Mouse (Mus musculus) T-helper 1 cell (primary cell): ENCODE measurements at regions not wholly inside any gene's neighbourhood (a gene's known extent, or its start where the extent isn't known, plus 50 kb on each side); places are given as distances from the start of the nearest gene placed in this dataset.

Experiments
- in situ Hi-C: fragments of 300-600 bp; cut with MboI, MseI; formaldehyde crosslinking; loops from one replicate; pipeline ENCODE4 v1.15.1; 2025; ENCODE audit warnings: high pct_unique_total_duplicates

GRCm38 (mm10) chr16:50092318-50092717, 292.0 kb downstream of the Cd47 start:
- in situ Hi-C loops, result no loop called here

GRCm38 (mm10) chr16:50092780-50093179, 292.4 kb downstream of the Cd47 start:
- in situ Hi-C loops, result no loop called here

- in situ Hi-C loops, result no loop called here
These were observed 295.7 kb downstream of the Cd47 start for GRCm38 (mm10) chr16:50095858-50096551.

- in situ Hi-C loops, result no loop called here
These were observed 296.2 kb downstream of the Cd47 start for GRCm38 (mm10) chr16:50096563-50096962.

GRCm38 (mm10) chr16:50103340-50103739, 303.0 kb downstream of the Cd47 start:
- in situ Hi-C loops, result no loop called here

- in situ Hi-C loops, result no loop called here
These were observed 314.0 kb downstream of the Bbx start for GRCm38 (mm10) chr16:50118150-50118549.

GRCm38 (mm10) chr16:50122460-50122859, 309.7 kb downstream of the Bbx start:
- in situ Hi-C loops, result loop anchor here (10.0 kb wide), 1 partner anchor 492 kb away; no protein-coding TSS in a partner anchor

GRCm38 (mm10) chr16:50124646-50125045, 307.5 kb downstream of the Bbx start:
- in situ Hi-C loops, result loop anchor here (5.0 to 10.0 kb wide), 2 partner anchors 42 to 490 kb away; no protein-coding TSS in a partner anchor

GRCm38 (mm10) chr16:50125564-50125963, 306.6 kb downstream of the Bbx start:
- in situ Hi-C loops, result loop anchor here (5.0 to 10.0 kb wide), 2 partner anchors 43 to 489 kb away; no protein-coding TSS in a partner anchor

GRCm38 (mm10) chr16:50131406-50131805, 300.8 kb downstream of the Bbx start:
- in situ Hi-C loops, result no loop called here
